In genomic region chr1:165191611-165192010, GRCm38 (mm10) we compare ENCODE assay signal across 16 mouse cellular contexts. TPM values are rescaled to one million over a fixed set of nuclear protein-coding genes. Genes with fewer than 3 reads are reported as not detected.
DNase-seq lines count a peak whose midpoint lies in the region; ATAC-seq and TF ChIP-seq lines count a peak whose summit lies in the region.
"Had no signal": no experiment of that assay in that cellular context is flagged by ENCODE, and none has a peak within 500 bp of the region (broad histone marks: within the 10 kb centered on the region; RNA-seq: fewer than 3 reads in every experiment).

No protein-coding gene starts in this region.

- peak overlapping the region; percentile 62; the same call in 1 of the 2 replicates for H3K27ac ChIP-seq in kidney, adult 2 months (ENCODE audit: insufficient read depth, low read depth, low read length)
- peak overlapping the region; percentile 5 for H3K27ac ChIP-seq in CH12.LX (ENCODE audit: insufficient read depth, low read depth)
- peak overlapping the region; percentile 93 for H3K27ac ChIP-seq in heart, embryonic 16.5 days (ENCODE audit: low read length)
- H3K27ac ChIP-seq: kidney, postnatal 0 days had no signal

- TF ChIP-seq CTCF in kidney, adult 2 months (conservative IDR thresholded peaks at IDR 0.05; ENCODE audit: insufficient read depth, insufficient read length, low read depth, low read length) = no peak
- no peak for TF ChIP-seq CTCF in CH12.LX (conservative IDR thresholded peaks at IDR 0.05 in 1 of 2, IDR thresholded peaks at IDR 0.05 in 1 of 2; ENCODE audit: low read depth in 2 of 2, low read length in 2 of 2)

- no peaks in the 10 kb centered on the region for H3K36me3 ChIP-seq in kidney, adult 2 months (ENCODE audit: control insufficient read depth, insufficient read depth, low read length)
- H3K36me3 ChIP-seq in CH12.LX (replicated peaks in 1 of 2; ENCODE audit: control insufficient read depth in 1 of 2, insufficient read depth in 1 of 2, low read length in 1 of 2) = peaks cover 17 to 33% of the 10 kb centered on the region in 2 experiments
- no peaks in the 10 kb centered on the region; the same call in 1 of the 2 replicates for H3K36me3 ChIP-seq in heart, embryonic 16.5 days (ENCODE audit: control insufficient read depth, insufficient read depth)

- no peak for TF ChIP-seq POLR2A in kidney, adult 2 months (IDR thresholded peaks at IDR 0.05; ENCODE audit: low read depth, low read length)
- no peak for TF ChIP-seq POLR2A in CH12.LX (IDR thresholded peaks at IDR 0.05; ENCODE audit: low read depth, low read length)

- 61% methylated on average over 13 of the region's 13 CpGs for WGBS in kidney, adult 2 months
- 53% methylated on average over 13 of the region's 13 CpGs for WGBS in heart, embryonic 16.5 days

- TF ChIP-seq RAD21 in CH12.LX (IDR thresholded peaks at IDR 0.05; ENCODE audit: low read depth, low read length) = no peak

- dilution Hi-C loops in CH12.LX (cut with MboI; ENCODE audit: extremely low pct_ligation_motif_present, extremely low pct_unique_long_range_greater_than_20kb, low sequenced_read_pairs) = no loop called here

- ATAC-seq in frontal cortex, adult (ENCODE audit: low TSS enrichment) = peak; percentile 32
- ATAC-seq in heart, embryonic 16.5 days (replicated peaks; ENCODE audit: extremely low read depth, insufficient read depth, low FRiP score) = no peak

- H3K4me3 ChIP-seq in kidney, adult 2 months (ENCODE audit: insufficient read depth, low read depth, low read length) = no peak overlapping the region
- H3K4me3 ChIP-seq in CH12.LX (replicated peaks in 1 of 3; ENCODE audit: low read depth in 2 of 3, low read length in 2 of 3, poor library complexity in 1 of 3) = peak overlapping the region; percentile 3 to 79 (median 36)
- peak overlapping the region; percentile 14; the same call in 1 of the 2 replicates for H3K4me3 ChIP-seq in heart, embryonic 16.5 days (ENCODE audit: low read length)

- in situ Hi-C loops in CH12.LX (cut with MboI; ENCODE audit: low pct_ligation_motif_present, low pct_unique_long_range_greater_than_20kb, low sequenced_read_pairs) = no loop called here

- no peak for DNase-seq in frontal cortex, postnatal 36 days (ENCODE audit: low spot score in 2 of 2)
- DNase-seq in kidney, adult 2 months = peak; percentile 12
- no peak for DNase-seq in kidney, adult 9 months
- no peak for DNase-seq in CH12.LX (ENCODE audit: extremely low read depth)
- DNase-seq in thymus, postnatal 10 days (ENCODE audit: low spot score in 2 of 2) = no peak
- DNase-seq in ovary, postnatal 36 days (ENCODE audit: low spot score) = no peak
- DNase-seq: cerebellum, adult 9-10 months; lung, postnatal 4 days; thymus, postnatal 14 days had no signal

- H3K9ac ChIP-seq in CH12.LX (ENCODE audit: insufficient read depth, low read depth) = peak overlapping the region; percentile 93
- H3K9ac ChIP-seq in heart, embryonic 16.5 days (ENCODE audit: low read length) = 0 out of 2 replicates have a peak overlapping the region, but pooled peaks have one; percentile 19

- H3K27me3 ChIP-seq in kidney, adult 2 months (replicated peaks; ENCODE audit: control insufficient read depth, insufficient read depth, low read length) = no peaks in the 10 kb centered on the region
- H3K27me3 ChIP-seq in CH12.LX (replicated peaks) = no peaks in the 10 kb centered on the region
- H3K27me3 ChIP-seq in heart, embryonic 16.5 days (ENCODE audit: control insufficient read depth, insufficient read depth, low read length) = no peaks in the 10 kb centered on the region

- H3K4me2 ChIP-seq in CH12.LX (ENCODE audit: insufficient read depth, low read depth, poor library complexity, severe bottlenecking) = peak overlapping the region; percentile 85
- H3K4me2 ChIP-seq in heart, embryonic 16.5 days (ENCODE audit: low read depth, low read length) = peak overlapping the region; percentile 35
- H3K4me2 ChIP-seq: liver, embryonic 11.5 days had no signal

- H3K4me1 ChIP-seq in kidney, adult 2 months (ENCODE audit: control insufficient read depth, insufficient read depth, low read length) = peaks cover 16% of the 10 kb centered on the region
- peaks cover 37 to 65% of the 10 kb centered on the region in 2 experiments for H3K4me1 ChIP-seq in CH12.LX (ENCODE audit: control insufficient read depth in 1 of 2, insufficient read depth in 2 of 2)
- H3K4me1 ChIP-seq in heart, embryonic 16.5 days (ENCODE audit: control insufficient read depth, insufficient read depth, low read length) = peaks cover 27% of the 10 kb centered on the region

- H3K79me2 ChIP-seq in CH12.LX (replicated peaks; ENCODE audit: control insufficient read depth, extremely low read depth, insufficient read depth, poor library complexity, severe bottlenecking) = peaks cover 40% of the 10 kb centered on the region

- TF ChIP-seq EP300 in CH12.LX (IDR thresholded peaks at IDR 0.05; ENCODE audit: low read length) = no peak; the same call in 1 of the 2 replicates

- H3K9me3 ChIP-seq in CH12.LX (replicated peaks; ENCODE audit: low read length) = no peaks in the 10 kb centered on the region
- no peaks in the 10 kb centered on the region for H3K9me3 ChIP-seq in heart, embryonic 16.5 days (replicated peaks; ENCODE audit: control insufficient read depth, low read length)
- H3K9me3 ChIP-seq: G1E had no signal

TF ChIP-seq in CH12.LX, 34 proteins besides CTCF, POLR2A, EP300 and RAD21:
- no peak for TF ChIP-seq MYC (IDR thresholded peaks at IDR 0.05; ENCODE audit: low read depth, low read length)
- TF ChIP-seq CHD1 (IDR thresholded peaks at IDR 0.05; ENCODE audit: low read depth, low read length) = 0 out of 2 replicates have a peak, but pooled peaks have one; percentile 37

RNA-seq across cellular contexts. Expression of gene Sft2d2, which starts 2.6 kb away (rescaled TPM):
- 52.7 and 57.7 TPM in 2 replicates for polyA plus RNA-seq in kidney, adult 2 months (2012; rRNA removed)
- total RNA-seq in CH12.LX (2012; rRNA removed) = 16.8 and 27.2 TPM in 2 replicates
- 25.2 and 26.0 TPM in 2 replicates for total RNA-seq in CH12.LX (2014; rRNA removed)
- polyA plus RNA-seq in CH12.LX (2012; ENCODE audit: insufficient read length, low read depth) = 30.0 and 31.6 TPM in 2 replicates
- 19.2 and 19.6 TPM in 2 replicates for polyA plus RNA-seq in heart, embryonic 16.5 days (2015; fragmentation: Nextera tagmentation; extraction: Ambion mirVana)

RNA-seq across cellular contexts. Expression of gene Tbx19, which starts 31.0 kb away (rescaled TPM):
- not detected in 2 replicates for polyA plus RNA-seq in kidney, adult 2 months (2012; rRNA removed)
- 0.04 TPM in 1 of 2 replicates, not detected in the other for total RNA-seq in CH12.LX (2012; rRNA removed)
- 0.44 TPM in 1 of 2 replicates, not detected in the other for total RNA-seq in CH12.LX (2014; rRNA removed)
- polyA plus RNA-seq in CH12.LX (2012; ENCODE audit: insufficient read length, low read depth) = 0.52 and 0.66 TPM in 2 replicates
- polyA plus RNA-seq in heart, embryonic 16.5 days (2015; fragmentation: Nextera tagmentation; extraction: Ambion mirVana) = 0.09 and 0.53 TPM in 2 replicates
- total RNA-seq: G1E; hematopoietic stem cell, adult 5-6 weeks; layer of hippocampus, postnatal 14 days had no signal
- polyA plus RNA-seq: G1E; kidney, postnatal 0 days had no signal

RNA-seq across cellular contexts. Expression of gene Tiprl, which starts 45.2 kb away (rescaled TPM):
- polyA plus RNA-seq in kidney, adult 2 months (2012; rRNA removed) = 21.0 and 23.2 TPM in 2 replicates
- 34.0 and 36.1 TPM in 2 replicates for total RNA-seq in CH12.LX (2012; rRNA removed)
- total RNA-seq in CH12.LX (2014; rRNA removed) = 82.2 and 83.2 TPM in 2 replicates
- 45.7 and 55.1 TPM in 2 replicates for polyA plus RNA-seq in CH12.LX (2012; ENCODE audit: insufficient read length, low read depth)
- polyA plus RNA-seq in heart, embryonic 16.5 days (2015; fragmentation: Nextera tagmentation; extraction: Ambion mirVana) = 93.4 and 94.0 TPM in 2 replicates

Comparison
In these comparisons a context has a peak if more than half of its experiments do, and no peak if none do; other contexts are left out.
1. H3K27ac ChIP-seq: peak in every context shown above with its lines; median percentile 93 in heart, embryonic 16.5 days; 62 in kidney, adult 2 months; 5 in CH12.LX.